Mouse (Mus musculus): ENCODE data around the gene Adamtsl5. TPM values are rescaled to one million over a fixed set of nuclear protein-coding genes. Genes with fewer than 3 reads are reported as not detected.

Adamtsl5 gene
- polyA plus RNA-seq, 2 experiments, result 6.7 to 16.5 TPM

DNA sequence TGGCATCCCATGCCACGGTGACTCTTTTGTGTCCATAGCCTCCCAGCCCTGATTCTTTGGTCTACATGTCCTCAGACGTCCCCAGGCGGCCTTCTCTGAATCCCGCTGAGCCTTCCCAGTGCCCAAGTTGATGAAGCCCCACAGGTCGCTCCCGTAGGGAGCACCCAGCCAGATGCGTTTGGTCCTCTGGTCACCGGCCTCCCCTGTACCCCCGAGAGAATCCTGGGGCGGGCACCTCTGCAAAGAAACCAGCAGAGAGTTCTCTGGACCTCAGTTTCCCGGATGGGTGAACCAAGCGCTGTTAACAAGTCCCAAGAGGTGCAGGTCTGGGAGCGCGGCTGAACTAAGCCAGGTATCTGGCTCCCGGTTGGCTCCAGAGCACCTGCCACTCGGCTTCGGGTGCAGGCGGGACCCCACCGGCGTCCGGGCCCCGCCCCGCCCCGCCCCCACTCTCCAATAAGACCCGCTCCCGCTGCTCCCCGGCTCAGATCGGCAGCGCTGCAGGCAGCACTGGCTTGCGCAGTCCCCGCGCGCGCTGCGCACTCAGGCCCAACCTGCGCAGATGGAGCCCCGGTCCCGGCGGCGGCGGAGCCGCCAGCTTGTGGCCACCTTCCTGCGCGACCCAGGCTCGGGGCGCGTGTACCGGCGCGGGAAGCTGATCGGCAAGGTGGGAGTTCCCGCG is 7.9 kb upstream of the Adamtsl5 start, which contains the start of gene Plk5:
Plk5 (plus strand) TSS at position 459 of the 682 bp plus-strand sequence.
- H3K4me3 ChIP-seq (replicated peaks; ENCODE audit: low read length), result peak within 1 kb of the TSS; percentile 43
- H3K4me2 ChIP-seq (replicated peaks; ENCODE audit: low read depth, low read length, severe bottlenecking), result peak within 1 kb of the TSS; percentile 63
- no peak within 1 kb of the TSS for H3K27ac ChIP-seq (replicated peaks; ENCODE audit: low read depth, low read length)
- peaks cover 64% of the 10 kb centered on the region for H3K27me3 ChIP-seq (ENCODE audit: control insufficient read depth, insufficient read depth, low read length)
- WGBS, result 3% methylated on average over 20 of the region's 53 CpGs
- no peaks in the 10 kb centered on the region for H3K36me3 ChIP-seq (ENCODE audit: control insufficient read depth, insufficient read depth, low read length)
- TF ChIP-seq POLR2A (IDR thresholded peaks at IDR 0.05; ENCODE audit: borderline replicate concordance, extremely low read depth, insufficient read depth, insufficient read length), result no peak
- ATAC-seq (ENCODE audit: low FRiP score, low read depth), result no peak
- DNase-seq (ENCODE audit: low spot score), result no peak
- no peaks in the 10 kb centered on the region for H3K9me3 ChIP-seq (ENCODE audit: control insufficient read depth, low read length)
- peak within 1 kb of the TSS; percentile 28; the same call in 1 of the 2 replicates for H3K9ac ChIP-seq (ENCODE audit: low read depth, low read length, severe bottlenecking)
- H3K4me1 ChIP-seq (ENCODE audit: control insufficient read depth, insufficient read depth, low read length), result peaks cover 15% of the 10 kb centered on the region

DNA sequence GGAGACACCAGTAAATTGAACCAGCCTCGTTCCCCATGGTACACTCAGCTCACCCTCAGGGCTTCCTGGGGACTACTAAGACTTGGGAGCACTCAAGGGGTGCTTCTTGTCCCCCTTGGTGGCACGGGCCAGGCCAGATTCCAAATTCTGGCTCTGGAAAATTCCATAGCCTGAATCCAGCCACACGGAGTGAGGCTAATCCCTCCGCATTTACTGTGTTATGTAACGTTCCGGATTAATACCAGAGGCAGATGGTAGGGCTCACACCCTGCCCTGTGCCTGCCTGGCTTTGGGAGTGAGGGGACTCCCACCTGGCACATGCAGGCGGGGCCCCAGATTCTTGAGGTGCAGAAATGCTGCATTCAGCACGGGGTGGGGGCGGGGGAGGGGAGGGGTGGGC is 7.2 kb upstream of the Adamtsl5 start:
- H3K4me2 ChIP-seq (replicated peaks; ENCODE audit: low read depth, low read length, severe bottlenecking), result no peak overlapping the region
- ATAC-seq (ENCODE audit: low FRiP score, low read depth), result no peak
- H3K9ac ChIP-seq (ENCODE audit: low read depth, low read length, severe bottlenecking), result no peak overlapping the region
- H3K36me3 ChIP-seq (ENCODE audit: control insufficient read depth, insufficient read depth, low read length), result no peaks in the 10 kb centered on the region
- WGBS, result 8% methylated on average over 8 of the region's 9 CpGs
- H3K9me3 ChIP-seq (ENCODE audit: control insufficient read depth, low read length), result no peaks in the 10 kb centered on the region
- H3K4me3 ChIP-seq (replicated peaks; ENCODE audit: low read length), result no peak overlapping the region
- peaks cover 71% of the 10 kb centered on the region for H3K27me3 ChIP-seq (ENCODE audit: control insufficient read depth, insufficient read depth, low read length)
- no peak for TF ChIP-seq POLR2A (IDR thresholded peaks at IDR 0.05; ENCODE audit: borderline replicate concordance, extremely low read depth, insufficient read depth, insufficient read length)
- no peak for DNase-seq (ENCODE audit: low spot score)
- H3K27ac ChIP-seq (replicated peaks; ENCODE audit: low read depth, low read length), result no peak overlapping the region
- peaks cover 15% of the 10 kb centered on the region for H3K4me1 ChIP-seq (ENCODE audit: control insufficient read depth, insufficient read depth, low read length)

DNA sequence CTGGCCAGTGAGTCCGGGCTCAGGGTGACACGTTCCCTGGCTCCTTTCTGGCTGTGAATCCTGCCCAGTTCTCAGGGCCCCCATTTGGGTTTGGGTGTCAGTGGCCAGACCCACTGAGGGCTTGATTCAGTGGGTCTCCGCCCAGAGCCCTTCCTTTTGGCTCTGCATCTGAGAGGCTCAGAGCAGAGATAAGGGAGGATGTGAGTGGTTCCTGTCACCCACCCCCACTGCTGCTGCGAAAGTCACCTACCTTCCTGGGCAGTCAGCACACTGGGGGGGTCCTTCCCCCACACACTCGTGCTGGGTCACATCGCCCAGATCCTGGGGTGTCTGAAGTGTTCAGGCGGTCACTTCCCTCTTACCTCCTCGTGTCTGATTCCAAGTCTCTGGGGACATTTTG is 4.5 kb upstream of the Adamtsl5 start:
- WGBS, result 63% methylated on average over 8 of the region's 8 CpGs

DNA sequence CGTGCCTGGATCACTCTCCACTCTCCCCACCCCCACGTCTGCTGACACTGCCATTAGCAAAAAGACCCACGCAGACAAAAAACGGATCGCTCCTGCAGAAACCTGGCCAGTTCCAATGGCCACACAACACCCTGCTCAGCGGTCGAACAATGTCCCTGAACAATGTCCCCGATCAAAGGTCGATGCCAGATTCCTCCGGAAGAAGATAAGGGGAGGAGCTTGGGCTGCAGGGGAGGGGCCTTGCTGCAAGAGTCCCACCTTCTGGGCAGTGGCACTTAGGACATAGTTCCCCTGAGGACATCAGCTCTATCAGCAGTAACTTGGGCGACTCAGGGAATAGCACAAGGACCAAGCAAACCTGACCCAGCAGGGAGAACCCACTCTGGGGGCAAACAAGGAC is 3.7 kb upstream of the Adamtsl5 start:
- H3K9ac ChIP-seq (ENCODE audit: low read depth, low read length, severe bottlenecking), result no peak overlapping the region
- TF ChIP-seq POLR2A (IDR thresholded peaks at IDR 0.05; ENCODE audit: borderline replicate concordance, extremely low read depth, insufficient read depth, insufficient read length), result no peak
- ATAC-seq (ENCODE audit: low FRiP score, low read depth) (no peak), DNase-seq (ENCODE audit: low spot score) (no peak)
- no peak overlapping the region for H3K4me2 ChIP-seq (replicated peaks; ENCODE audit: low read depth, low read length, severe bottlenecking)
- H3K36me3 ChIP-seq (ENCODE audit: control insufficient read depth, insufficient read depth, low read length), result no peaks in the 10 kb centered on the region
- H3K4me1 ChIP-seq (ENCODE audit: control insufficient read depth, insufficient read depth, low read length), result peaks cover 17% of the 10 kb centered on the region
- H3K4me3 ChIP-seq (replicated peaks; ENCODE audit: low read length), result no peak overlapping the region
- H3K27me3 ChIP-seq (ENCODE audit: control insufficient read depth, insufficient read depth, low read length), result peaks cover 87% of the 10 kb centered on the region
- H3K27ac ChIP-seq (replicated peaks; ENCODE audit: low read depth, low read length), result no peak overlapping the region
- no peaks in the 10 kb centered on the region for H3K9me3 ChIP-seq (ENCODE audit: control insufficient read depth, low read length)
- WGBS, result 25% methylated on average over 11 of the region's 11 CpGs

More for the DNA sequence above, 4.5 kb upstream of the Adamtsl5 start:
- Histone ChIP-seq H3K36me3 (ENCODE audit: control insufficient read depth, insufficient read depth, low read length) (no peaks in the 10 kb centered on the region), H3K4me1 (ENCODE audit: control insufficient read depth, insufficient read depth, low read length) (peaks cover 22% of the 10 kb centered on the region), H3K4me2 (replicated peaks; ENCODE audit: low read depth, low read length, severe bottlenecking) (no peak overlapping the region), H3K9ac (ENCODE audit: low read depth, low read length, severe bottlenecking) (0 out of 2 replicates have a peak overlapping the region, but pooled peaks have one; percentile 16), H3K4me3 (replicated peaks; ENCODE audit: low read length) (no peak overlapping the region), H3K27me3 (ENCODE audit: control insufficient read depth, insufficient read depth, low read length) (peaks cover 87% of the 10 kb centered on the region), H3K9me3 (ENCODE audit: control insufficient read depth, low read length) (no peaks in the 10 kb centered on the region), H3K27ac (replicated peaks; ENCODE audit: low read depth, low read length) (no peak overlapping the region)
- DNase-seq (ENCODE audit: low spot score) (no peak), ATAC-seq (ENCODE audit: low FRiP score, low read depth) (no peak)
- TF ChIP-seq POLR2A (IDR thresholded peaks at IDR 0.05; ENCODE audit: borderline replicate concordance, extremely low read depth, insufficient read depth, insufficient read length), result no peak

DNA sequence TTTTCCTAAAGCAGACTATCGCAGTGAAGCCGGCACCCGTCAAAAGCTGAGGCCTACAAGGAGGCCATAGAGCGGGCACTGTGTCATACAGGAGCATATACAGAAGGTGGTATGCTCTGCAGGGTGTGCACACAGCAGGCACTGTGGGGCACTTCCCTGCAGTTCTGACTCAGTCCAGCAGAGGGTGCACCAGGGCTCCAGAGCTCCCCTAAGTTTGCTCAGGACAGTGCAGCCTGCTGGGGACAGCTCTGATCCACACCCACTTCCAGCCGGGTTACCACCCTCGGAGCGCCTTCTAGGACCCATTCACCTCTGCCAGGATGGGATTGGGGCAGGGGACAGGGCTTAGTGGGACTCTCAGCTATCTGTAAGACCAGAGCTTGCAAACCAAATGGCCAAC is 2.1 kb upstream of the Adamtsl5 start:
- Histone ChIP-seq H3K4me2 (replicated peaks; ENCODE audit: low read depth, low read length, severe bottlenecking) (no peak overlapping the region), H3K9ac (ENCODE audit: low read depth, low read length, severe bottlenecking) (no peak overlapping the region), H3K36me3 (ENCODE audit: control insufficient read depth, insufficient read depth, low read length) (no peaks in the 10 kb centered on the region), H3K4me3 (replicated peaks; ENCODE audit: low read length) (no peak overlapping the region), H3K9me3 (ENCODE audit: control insufficient read depth, low read length) (no peaks in the 10 kb centered on the region), H3K27ac (replicated peaks; ENCODE audit: low read depth, low read length) (no peak overlapping the region), H3K4me1 (ENCODE audit: control insufficient read depth, insufficient read depth, low read length) (peaks cover 10% of the 10 kb centered on the region), H3K27me3 (ENCODE audit: control insufficient read depth, insufficient read depth, low read length) (peaks cover 86% of the 10 kb centered on the region)
- WGBS, result under 1% methylated on average over 7 of the region's 7 CpGs
- TF ChIP-seq POLR2A (IDR thresholded peaks at IDR 0.05; ENCODE audit: borderline replicate concordance, extremely low read depth, insufficient read depth, insufficient read length), result no peak
- DNase-seq (ENCODE audit: low spot score) (peak; percentile 75), ATAC-seq (ENCODE audit: low FRiP score, low read depth) (peak; percentile 70)

All from limb, embryonic 14.5 days (tissue).